Mouse (Mus musculus) cerebellum, adult 18-20 months (tissue): Measurements from ENCODE around the gene Pip.

Experiments
- DNase-seq, 2 experiments: peaks; one replicate each; pipeline ENCODE4 v3.0.0; 2021

Gene Pip

DNA sequence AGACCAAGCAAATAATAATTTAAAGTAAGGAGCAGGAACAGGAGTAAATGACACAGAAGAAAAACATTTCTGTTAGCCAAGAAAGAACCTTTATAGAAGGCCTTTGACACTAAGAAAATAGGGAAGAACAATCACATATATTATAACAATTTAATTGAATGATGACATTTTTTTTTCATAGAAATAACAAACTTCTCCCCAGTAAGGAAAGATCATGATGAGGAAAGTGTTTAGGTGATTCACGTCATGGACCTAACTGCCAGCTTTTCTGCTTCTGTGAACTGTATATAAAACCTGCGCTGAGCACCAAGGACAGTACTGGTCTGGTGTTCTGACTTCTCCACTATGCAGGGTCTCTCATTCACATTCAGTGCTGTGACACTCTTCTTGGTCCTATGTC lies at the start of gene Pip:
TSS of gene Pip (plus strand) at position 301 of the 400 bp plus-strand sequence.
- no peak for DNase-seq

GRCm38 (mm10) chr6:41824086-41824485 lies 23.2 kb upstream of the Pip start:
- no peak for DNase-seq

DNA sequence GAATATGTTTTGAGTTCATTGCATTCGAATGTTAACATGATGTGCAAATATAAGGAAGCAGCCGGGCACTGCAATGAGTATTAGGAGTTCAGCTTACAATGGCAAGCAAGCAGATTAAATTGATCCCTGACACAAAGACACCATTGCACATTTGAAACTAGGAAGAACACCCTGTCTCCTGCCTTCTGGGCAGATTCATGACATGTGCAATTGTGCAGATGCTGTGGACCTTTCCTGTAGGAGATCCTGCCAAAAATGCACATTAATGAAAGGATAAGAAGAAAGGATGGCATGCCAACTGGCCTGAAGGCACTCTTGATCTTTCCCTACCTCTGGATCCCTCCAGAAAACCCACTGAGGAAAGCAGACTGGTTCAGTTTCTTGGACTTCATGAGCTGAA lies 17.8 kb upstream of the Pip start:
- no peak for DNase-seq

- DNase-seq, result no peak
These were observed 5.4 kb downstream of the Pip start, which contains the start of gene Sval2 for GRCm38 (mm10) chr6:41852689-41853088. TSS of gene Sval2 (plus strand) at chr6:41852989.

GRCm38 (mm10) chr6:41864038-41864437 lies 16.7 kb downstream of the Pip start:
- no peak for DNase-seq
